Mouse (Mus musculus) adrenal gland, adult 18-20 months (tissue): ENCODE data around the gene Ezr. TPM values are rescaled to one million over a fixed set of nuclear protein-coding genes. Genes with fewer than 3 reads are reported as not detected.
"Not testable (repeated sequence)": the region's sequence is repeated elsewhere in the genome, so short reads cannot be mapped to it uniquely, and the experiment has no call there.

Source experiments
- DNase-seq, 2 experiments: peaks; one replicate each; pipeline ENCODE4 v3.0.0; 2021 to 2022; ENCODE audit warnings: low spot score in 2 of 2
- total RNA-seq, 2 experiments: library from RNA; stranded (reverse); gene quantifications; 1 replicate in 1 of 2; 2 replicates in 1 of 2; pipeline ENCODE4 v1.2.3; 2021

The Ezr gene
- total RNA-seq, 2 experiments from 2014 or later = 25.9 to 45.7 TPM

- DNase-seq = no peak
Measured at GRCm38 (mm10) chr17:6729244-6729742, 53.3 kb downstream of the Ezr start.

GRCm38 (mm10) chr17:6727996-6728610 lies 54.5 kb downstream of the Ezr start:
- DNase-seq = no peak

- not testable (repeated sequence) for DNase-seq
Measured at GRCm38 (mm10) chr17:6713944-6714343, 68.6 kb downstream of the Ezr start.

GRCm38 (mm10) chr17:6713483-6713882 lies 69.1 kb downstream of the Ezr start:
- not testable (repeated sequence) for DNase-seq

DNA sequence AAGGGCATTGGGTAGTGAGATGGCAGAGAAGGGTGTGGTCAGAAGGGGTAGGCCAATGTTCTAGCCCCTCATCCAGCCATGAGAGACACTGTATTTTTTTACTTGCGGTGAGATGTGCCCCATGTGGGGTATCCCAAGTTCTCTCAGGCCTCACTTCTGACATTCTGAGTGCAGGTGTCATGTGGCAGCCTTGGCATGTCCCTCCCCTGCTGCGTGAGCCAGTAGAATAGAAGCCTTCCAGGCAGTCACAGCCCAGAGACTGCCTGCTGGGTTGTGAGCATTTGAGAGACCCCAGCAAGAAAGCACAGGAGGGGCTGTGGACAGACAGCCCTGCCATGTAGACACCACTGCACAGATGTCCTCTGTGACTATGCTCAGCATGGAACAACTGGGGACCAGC lies 74.4 kb downstream of the Ezr start:
- not testable (repeated sequence) for DNase-seq

GRCm38 (mm10) chr17:6707422-6707821 lies 75.2 kb downstream of the Ezr start:
- not testable (repeated sequence) for DNase-seq

- DNase-seq = not testable (repeated sequence)
Measured at GRCm38 (mm10) chr17:6706448-6706847, 76.1 kb downstream of the Ezr start.

DNA sequence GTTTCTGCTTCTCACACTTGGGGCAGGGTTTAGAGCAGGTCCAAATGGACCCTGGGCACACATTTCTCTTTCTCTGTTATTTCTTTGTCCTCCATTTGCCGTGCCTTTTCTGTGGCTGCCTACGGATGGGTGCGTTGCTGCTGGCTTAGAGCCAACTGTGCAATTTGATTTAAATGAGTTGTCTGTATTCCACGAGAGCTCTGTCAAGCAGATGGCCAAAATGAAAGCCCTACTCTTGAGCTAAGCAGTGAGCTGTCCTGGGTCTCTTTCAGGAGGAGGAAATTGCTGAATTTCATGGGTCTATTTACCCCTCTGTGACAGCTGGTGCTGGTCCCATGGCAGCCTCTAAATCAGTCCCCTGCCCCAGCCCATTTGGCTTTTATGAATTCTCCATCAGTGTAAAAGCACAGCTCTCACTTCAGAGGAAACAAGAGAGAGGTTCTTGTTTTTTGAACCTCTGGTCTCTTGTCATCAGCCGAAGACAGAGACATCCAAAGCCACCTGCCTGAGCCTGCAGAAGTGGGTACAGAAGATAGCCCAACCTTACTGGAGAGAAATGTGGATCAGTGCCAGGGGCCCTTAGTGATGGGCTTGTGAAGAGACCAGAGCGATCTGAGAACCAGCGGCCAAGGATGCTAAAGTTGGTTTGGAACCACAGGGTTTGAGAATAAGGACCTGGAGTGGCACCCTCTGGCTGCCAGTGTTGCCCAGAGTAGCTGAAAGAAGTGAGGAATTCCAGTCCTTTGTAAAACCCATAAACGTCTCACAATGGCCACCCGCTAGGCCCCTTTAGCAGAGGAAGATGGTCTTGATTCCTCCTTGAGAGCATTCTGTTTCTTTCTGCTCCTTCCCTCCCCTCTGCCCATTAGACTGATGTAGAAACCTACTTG lies 79.0 kb downstream of the Ezr start:
- DNase-seq = not testable (repeated sequence)

DNA sequence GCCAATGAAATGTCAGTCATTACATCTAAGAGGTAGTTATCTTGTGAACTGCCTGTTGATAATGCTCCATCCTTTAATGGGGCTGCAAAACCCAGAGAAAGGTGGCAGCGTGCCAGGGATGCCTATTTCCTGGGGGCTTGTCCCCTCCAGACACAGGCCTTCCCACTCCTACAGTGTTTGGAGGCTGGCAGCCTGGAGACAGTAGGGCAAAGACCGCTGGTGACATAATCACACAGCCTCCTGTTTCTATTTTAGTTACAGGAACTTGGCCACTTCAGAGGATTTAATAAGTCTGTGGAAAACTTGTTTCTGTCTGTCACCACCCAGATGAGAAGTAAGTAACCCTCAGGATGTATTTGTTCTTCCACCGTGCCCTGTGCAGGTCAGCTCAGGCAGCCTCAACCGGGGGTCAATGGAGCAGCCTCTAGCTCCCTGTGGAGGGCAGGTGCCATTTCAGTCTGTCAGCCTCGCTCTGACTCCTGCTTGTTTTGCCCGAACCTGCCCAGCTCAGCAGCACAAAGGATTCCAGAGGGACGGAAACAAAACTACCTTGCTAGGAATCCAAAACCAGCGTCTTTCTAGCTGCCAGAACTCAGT lies 79.9 kb downstream of the Ezr start:
- not testable (repeated sequence) for DNase-seq

DNA sequence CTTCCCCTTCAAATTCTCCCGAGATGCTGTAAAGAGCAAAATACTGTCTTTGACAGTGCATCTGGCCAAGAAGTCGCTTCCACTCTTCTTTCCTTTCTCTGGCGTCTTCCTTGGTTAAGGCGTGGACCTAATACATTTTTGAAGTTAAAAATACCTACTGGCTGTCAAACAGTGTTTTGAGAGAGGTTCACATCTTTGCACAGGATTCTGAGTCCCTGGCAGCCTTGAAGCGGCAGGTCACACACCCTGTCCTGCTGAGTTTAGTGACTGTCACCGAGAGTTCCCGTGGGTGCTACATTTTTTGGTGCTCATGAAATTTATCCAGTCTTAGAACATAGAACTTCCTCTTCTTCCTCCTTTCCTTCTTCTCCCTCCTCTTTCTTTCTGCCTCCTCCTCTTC lies 82.5 kb downstream of the Ezr start:
- DNase-seq = not testable (repeated sequence)

DNA sequence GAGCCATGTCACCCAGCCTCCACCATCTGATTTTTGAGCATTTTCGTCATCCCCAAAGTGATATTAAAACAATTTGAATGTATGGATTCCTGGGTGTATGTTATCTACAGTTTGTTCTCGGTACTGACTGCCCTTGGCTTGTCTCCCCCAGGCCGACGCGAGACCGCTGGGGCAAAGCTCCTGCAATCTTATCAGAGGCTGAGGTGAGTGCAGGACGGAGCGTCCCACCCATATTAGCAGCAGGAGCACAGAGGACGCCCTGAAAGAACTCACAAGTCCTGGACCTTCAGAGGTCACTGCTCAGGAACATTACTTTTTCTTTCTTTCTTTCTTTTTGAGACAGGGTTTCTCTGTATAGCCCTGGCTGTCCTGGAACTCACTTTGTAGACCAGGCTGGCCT lies 83.1 kb downstream of the Ezr start:
- not testable (repeated sequence) for DNase-seq

DNA sequence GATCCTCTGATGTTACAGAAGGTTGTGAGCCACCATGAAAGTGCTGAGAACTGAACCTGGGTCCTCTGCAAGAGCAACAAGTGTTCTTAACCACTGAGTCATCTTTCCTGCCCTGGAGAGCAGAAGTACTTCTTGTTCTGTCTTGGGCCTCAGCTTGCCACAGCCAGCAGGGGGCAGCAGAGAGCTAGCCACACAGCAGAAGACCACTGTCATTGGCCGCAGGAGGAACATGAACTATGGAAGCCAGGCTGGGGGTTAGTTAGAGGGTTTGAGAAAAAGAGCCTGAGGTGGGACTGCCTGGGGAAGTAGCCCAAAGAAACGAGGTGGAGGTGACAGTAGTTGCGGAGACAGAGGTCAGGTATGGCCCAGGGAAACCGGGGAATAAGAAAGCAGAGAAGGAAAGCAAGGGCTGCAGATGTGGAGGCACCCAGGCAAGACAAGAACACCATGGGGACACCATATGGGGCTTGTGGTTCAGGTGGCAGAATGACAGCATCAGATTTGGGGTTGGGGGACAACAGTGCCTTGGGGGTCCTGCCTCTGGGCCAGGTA lies 85.3 kb downstream of the Ezr start:
- DNase-seq = peak in 1 of 2 experiments; percentile 34

- not testable (repeated sequence) for DNase-seq
Measured at GRCm38 (mm10) chr17:6696521-6696920, 86.1 kb downstream of the Ezr start.

DNA sequence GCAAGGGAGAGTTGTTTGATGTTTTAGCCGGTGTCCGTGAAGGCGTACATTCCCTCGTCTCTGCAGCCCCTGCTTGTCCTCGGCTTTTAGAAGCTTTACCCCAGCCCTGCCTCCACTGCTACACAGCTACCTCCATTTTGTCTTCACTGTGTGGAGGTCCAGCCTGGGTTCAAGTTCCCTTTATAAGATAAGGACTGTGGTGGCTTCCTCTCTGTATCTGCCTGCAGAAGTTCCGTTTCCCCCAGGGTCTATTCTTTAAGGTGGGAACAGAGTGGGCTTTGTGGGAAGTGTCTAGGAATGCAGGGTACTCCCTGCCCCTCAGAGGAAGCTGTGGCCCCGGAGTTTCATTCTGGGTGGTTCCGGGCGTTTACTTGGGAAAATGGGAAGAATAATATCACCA lies 86.9 kb downstream of the Ezr start:
- not testable (repeated sequence) for DNase-seq

DNA sequence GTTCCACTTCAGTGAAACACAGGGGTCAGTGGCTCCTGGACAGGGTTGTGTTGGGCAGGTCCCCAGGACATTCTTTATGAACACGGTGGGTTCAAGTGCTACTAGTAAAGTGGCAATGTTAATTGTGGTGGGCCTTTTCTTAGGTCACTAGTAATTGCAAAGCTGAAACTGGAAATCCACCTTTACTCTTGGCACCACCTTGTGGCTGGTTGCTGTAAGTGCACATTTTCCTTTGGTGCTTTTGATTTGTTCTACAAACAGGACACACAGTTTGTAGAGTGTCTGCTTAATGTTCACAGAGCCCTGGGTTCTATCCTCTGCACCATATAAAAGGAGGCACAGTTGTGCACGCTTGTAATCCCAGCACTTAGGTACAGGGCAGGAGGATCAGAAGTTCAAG lies 91.0 kb downstream of the Ezr start:
- DNase-seq = peak; percentile 92

DNA sequence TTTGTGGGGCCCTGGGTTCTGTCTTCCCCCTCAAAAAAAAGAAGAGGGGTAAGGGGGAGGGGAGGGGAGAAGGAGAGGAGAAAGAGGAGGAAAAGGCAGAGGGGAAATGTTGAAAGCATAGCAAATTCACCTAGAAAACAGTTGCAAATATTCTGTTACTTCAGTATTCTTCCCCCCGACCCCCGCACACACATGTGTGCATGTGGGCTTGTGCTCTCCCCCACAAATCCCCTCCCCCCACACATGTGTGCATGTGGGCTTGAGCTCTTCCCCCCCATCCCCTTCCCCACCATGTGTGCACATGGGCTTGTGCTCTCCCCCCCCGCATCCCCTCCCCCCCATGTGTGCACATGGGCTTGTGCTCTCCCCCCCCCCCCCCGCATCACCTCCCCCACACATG lies 93.2 kb downstream of the Ezr start:
- not testable (repeated sequence) for DNase-seq

Other genes with a start within 250 kb of the Ezr start
- 1 to 10 TPM; 7.9 to 8.8 TPM for gene Dynlt1c, start 181.1 kb downstream of the Ezr start, total RNA-seq
- 10 to 100 TPM; 65.6 to 78.6 TPM for gene Dynlt1f, start 126.9 kb downstream of the Ezr start, total RNA-seq
- gene Sytl3, start 123.7 kb downstream of the Ezr start, total RNA-seq = under 1 TPM; 0.40 to 0.77 TPM
- gene Rsph3b, start 165.9 kb upstream of the Ezr start, total RNA-seq = 10 to 100 TPM; 36.0 to 48.7 TPM
- 10 to 100 TPM; 18.4 to 18.9 TPM for gene Tagap1, start 178.4 kb upstream of the Ezr start, total RNA-seq
- gene Rnaset2b, start 187.8 kb upstream of the Ezr start, total RNA-seq = 100 to 1,000 TPM; 426 to 434 TPM
- gene Gm49721, start 196.1 kb upstream of the Ezr start, total RNA-seq = not detected
- gene Gm1604a, start 242.8 kb upstream of the Ezr start, total RNA-seq = not detected